Mouse (Mus musculus) heart, embryonic 15.5 days (tissue): ENCODE measurements around the gene Col18a1. TPM values are rescaled to one million over a fixed set of nuclear protein-coding genes. Genes with fewer than 3 reads are reported as not detected.
A peak's percentile ranks its signal among the peaks of the same experiment; 100 is the strongest.

Experiments
- ATAC-seq: fragments of 200-750 bp; cut with Nextera tagmentation; replicated peaks from 2 replicates; pipeline ENCODE4 v1.8.0; 2017; ENCODE audit warnings: low read depth, moderate TSS enrichment; ENCODE audit not compliant: insufficient number of reproducible peaks, insufficient read depth, low FRiP score
- H3K27ac ChIP-seq: fragments of 300-500 bp; sonication (generic); 2 replicates; pipeline ENCODE4 v1.5.1; 2015; ENCODE audit warnings: mild to moderate bottlenecking, inconsistent platforms
- H3K27me3 ChIP-seq: fragments of 300-500 bp; sonication (generic); 2 replicates; pipeline ENCODE4 v1.6.1; 2015; ENCODE audit warnings: inconsistent platforms
- H3K36me3 ChIP-seq: fragments of 300-500 bp; sonication (generic); 2 replicates; pipeline ENCODE4 v1.6.1; 2015; ENCODE audit warnings: mild to moderate bottlenecking, inconsistent platforms
- H3K4me1 ChIP-seq: fragments of 300-500 bp; sonication (generic); replicated peaks from 2 replicates; pipeline ENCODE4 v1.6.1; 2015; ENCODE audit warnings: inconsistent platforms
- H3K4me2 ChIP-seq: fragments of 300-500 bp; sonication (generic); 2 replicates; pipeline ENCODE4 v1.6.1; 2015; ENCODE audit warnings: inconsistent platforms, mild to moderate bottlenecking, moderate library complexity
- H3K4me3 ChIP-seq: fragments of 300-500 bp; sonication (generic); 2 replicates; pipeline ENCODE4 v1.5.1; 2015; ENCODE audit warnings: mild to moderate bottlenecking, inconsistent platforms
- H3K9ac ChIP-seq: fragments of 300-500 bp; sonication (generic); 2 replicates; pipeline ENCODE4 v1.6.1; 2015; ENCODE audit warnings: mild to moderate bottlenecking, inconsistent platforms
- H3K9me3 ChIP-seq: fragments of 300-500 bp; sonication (generic); replicated peaks from 2 replicates; pipeline ENCODE4 v1.6.1; 2016; ENCODE audit warnings: inconsistent platforms
- WGBS: fragments of 180-500 bp; shearing (Covaris S2); methylation state at CpG from one replicate; pipeline ENCODE4 v1.1.7; 2015; ENCODE audit warnings: mixed read lengths; 5-methylcytosine and 5-hydroxymethylcytosine counted together
- polyA plus RNA-seq: library from polyadenylated mRNA; unstranded; fragments of >200 nt; fragmentation: Nextera tagmentation; extraction: Ambion mirVana; gene quantifications from 2 replicates; pipeline ENCODE4 v1.2.1, GENCODE M21; 2015

The Col18a1 gene
- polyA plus RNA-seq, 1 experiment from 2014 or later, result 108 TPM

GRCm38 (mm10) chr10:77133951-77134806, 32.2 kb downstream of the Col18a1 start:
- Histone ChIP-seq H3K4me1 (peaks cover 46% of the 10 kb centered on the region), H3K27me3 (no peaks in the 10 kb centered on the region), H3K27ac (peak overlapping the region; percentile 37), H3K4me3 (no peak overlapping the region), H3K9me3 (no peaks in the 10 kb centered on the region), H3K9ac (no peak overlapping the region), H3K4me2 (no peak overlapping the region), H3K36me3 (no peaks in the 10 kb centered on the region)
- no peak for ATAC-seq
- 42% methylated on average over 13 of the region's 13 CpGs for WGBS

GRCm38 (mm10) chr10:77132118-77132517, 34.2 kb downstream of the Col18a1 start:
- 63% methylated on average over 11 of the region's 11 CpGs for WGBS
- Histone ChIP-seq H3K27ac (0 out of 2 replicates have a peak overlapping the region, but pooled peaks have one; percentile 15), H3K27me3 (no peaks in the 10 kb centered on the region), H3K4me3 (no peak overlapping the region), H3K4me2 (no peak overlapping the region), H3K9me3 (no peaks in the 10 kb centered on the region), H3K4me1 (peaks cover 46% of the 10 kb centered on the region), H3K36me3 (no peaks in the 10 kb centered on the region), H3K9ac (no peak overlapping the region)
- no peak for ATAC-seq

GRCm38 (mm10) chr10:77131536-77131935, 34.8 kb downstream of the Col18a1 start:
- Histone ChIP-seq H3K4me2 (no peak overlapping the region), H3K4me1 (peaks cover 46% of the 10 kb centered on the region), H3K9ac (no peak overlapping the region), H3K9me3 (no peaks in the 10 kb centered on the region), H3K27ac (0 out of 2 replicates have a peak overlapping the region, but pooled peaks have one; percentile 15), H3K36me3 (no peaks in the 10 kb centered on the region), H3K4me3 (no peak overlapping the region), H3K27me3 (no peaks in the 10 kb centered on the region)
- 70% methylated on average over 6 of the region's 6 CpGs for WGBS
- ATAC-seq, result no peak

DNA sequence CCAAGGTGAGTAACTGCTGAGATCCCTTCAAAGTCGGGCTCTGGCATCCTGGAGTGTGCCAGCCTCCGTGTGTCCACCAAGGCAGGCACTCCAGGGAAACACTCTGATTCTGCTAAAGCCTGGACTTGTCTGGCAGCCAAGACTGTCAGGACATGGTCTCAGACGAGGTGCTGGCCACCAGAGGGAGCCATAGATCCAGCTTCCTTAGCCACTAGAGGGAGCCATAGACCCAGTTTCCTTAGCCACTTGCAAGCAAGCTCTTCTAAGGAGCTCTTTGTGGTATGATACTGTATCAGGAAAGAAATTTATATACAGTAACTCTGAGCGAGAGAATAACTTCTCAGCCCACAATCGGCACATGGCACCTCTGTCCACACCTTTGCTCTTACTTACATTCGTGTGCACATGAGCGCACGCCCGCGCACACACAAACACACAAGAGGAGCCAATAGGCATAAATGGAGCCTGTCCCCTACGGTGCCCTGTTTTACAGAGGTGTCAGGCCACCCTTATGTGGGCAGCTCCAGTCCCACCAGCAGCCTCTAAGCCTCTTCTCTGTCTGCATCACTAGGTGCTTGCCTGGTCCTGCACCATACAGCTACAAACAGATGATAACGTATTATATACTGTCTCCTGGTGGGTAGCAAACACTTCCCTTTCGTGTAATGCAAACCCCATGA, 35.6 kb downstream of the Col18a1 start:
- no peaks in the 10 kb centered on the region for H3K27me3 ChIP-seq
- no peak overlapping the region for H3K4me2 ChIP-seq
- H3K36me3 ChIP-seq, result no peaks in the 10 kb centered on the region
- H3K9ac ChIP-seq, result no peak overlapping the region
- peak overlapping the region; percentile 4; the same call in 1 of the 2 replicates for H3K27ac ChIP-seq
- 43% methylated on average over 13 of the region's 13 CpGs for WGBS
- peaks cover 51% of the 10 kb centered on the region for H3K4me1 ChIP-seq
- peak; percentile 50; the same call in 1 of the 2 replicates for ATAC-seq
- H3K9me3 ChIP-seq, result no peaks in the 10 kb centered on the region
- no peak overlapping the region for H3K4me3 ChIP-seq

DNA sequence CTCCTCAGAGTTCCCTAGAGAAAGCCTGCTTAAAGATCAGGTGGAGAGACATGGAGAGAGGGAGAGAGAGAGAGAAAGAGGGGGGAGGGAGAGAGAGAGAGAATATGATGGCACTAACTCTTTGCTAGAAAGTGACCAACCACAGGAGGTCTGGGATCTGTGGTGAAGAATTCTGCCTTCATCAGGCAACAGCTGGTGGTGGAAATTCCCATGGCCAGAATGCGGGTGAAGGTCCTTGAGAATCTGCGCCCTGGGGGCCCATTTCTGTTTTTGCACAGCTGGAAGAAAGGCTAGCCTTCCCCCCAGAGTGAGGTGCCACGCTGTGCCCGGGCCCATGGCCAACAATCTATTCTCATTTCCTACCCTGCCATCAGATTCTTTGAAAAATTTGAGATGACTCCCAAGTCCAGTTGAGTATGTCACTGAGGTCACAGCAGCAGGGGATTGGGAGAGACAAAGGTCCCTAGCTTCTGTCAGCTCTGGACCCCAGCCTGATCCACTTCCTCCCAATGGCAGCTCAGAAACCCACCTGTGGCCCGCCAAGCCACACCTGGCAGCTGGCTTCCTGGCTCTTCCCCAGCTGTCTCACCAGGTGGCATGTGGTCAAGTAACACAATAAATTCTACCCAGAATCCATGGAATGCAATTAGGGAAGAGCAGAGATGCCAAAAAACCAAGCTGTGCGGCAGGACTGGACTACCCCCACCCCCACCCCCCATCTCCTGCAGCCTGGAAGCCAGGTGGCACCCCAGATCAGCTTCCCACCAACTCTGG, 36.5 kb downstream of the Col18a1 start:
- H3K4me1 ChIP-seq, result peaks cover 51% of the 10 kb centered on the region
- ATAC-seq, result no peak
- H3K9ac ChIP-seq, result no peak overlapping the region
- H3K27ac ChIP-seq, result no peak overlapping the region
- no peak overlapping the region for H3K4me3 ChIP-seq
- 87% methylated on average over 6 of the region's 6 CpGs for WGBS
- no peaks in the 10 kb centered on the region for H3K36me3 ChIP-seq
- H3K9me3 ChIP-seq, result no peaks in the 10 kb centered on the region
- no peak overlapping the region for H3K4me2 ChIP-seq
- H3K27me3 ChIP-seq, result no peaks in the 10 kb centered on the region

DNA sequence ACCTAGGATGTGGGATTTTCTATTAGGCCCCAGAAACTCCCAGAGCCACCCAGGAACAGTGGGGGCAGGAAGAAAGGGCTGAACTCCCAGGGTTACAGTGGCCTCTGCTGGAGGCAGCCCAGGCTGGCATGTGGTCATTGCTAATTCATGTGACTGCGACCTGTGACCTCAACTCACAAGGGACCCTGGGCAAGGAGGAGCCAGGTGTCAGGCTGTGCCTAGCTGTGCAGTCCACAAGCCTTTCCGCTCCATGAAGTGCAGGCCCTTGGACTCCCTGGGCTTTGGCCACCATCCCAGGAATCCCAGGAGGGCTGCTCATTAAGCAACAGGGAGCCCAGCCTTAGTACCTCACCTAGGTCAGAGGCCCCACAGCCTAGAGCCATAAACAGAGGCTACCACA, 38.4 kb downstream of the Col18a1 start:
- H3K4me1 ChIP-seq, result peaks cover 44% of the 10 kb centered on the region

GRCm38 (mm10) chr10:77126590-77126989, 39.8 kb downstream of the Col18a1 start:
- Histone ChIP-seq H3K4me3 (no peak overlapping the region), H3K9me3 (no peaks in the 10 kb centered on the region), H3K4me2 (no peak overlapping the region), H3K27me3 (no peaks in the 10 kb centered on the region), H3K27ac (no peak overlapping the region), H3K4me1 (peaks cover 33% of the 10 kb centered on the region), H3K9ac (no peak overlapping the region), H3K36me3 (no peaks in the 10 kb centered on the region)
- no peak for ATAC-seq
- WGBS, result 88% methylated on average over 2 of the region's 2 CpGs

More for the DNA sequence above, 38.4 kb downstream of the Col18a1 start:
- no peak for ATAC-seq
- Histone ChIP-seq H3K9me3 (no peaks in the 10 kb centered on the region), H3K9ac (no peak overlapping the region), H3K36me3 (no peaks in the 10 kb centered on the region), H3K27ac (no peak overlapping the region), H3K27me3 (no peaks in the 10 kb centered on the region), H3K4me3 (no peak overlapping the region), H3K4me2 (no peak overlapping the region)
- 64% methylated on average over 2 of the region's 2 CpGs for WGBS

GRCm38 (mm10) chr10:77125078-77125731, 41.1 kb downstream of the Col18a1 start:
- H3K36me3 ChIP-seq, result no peaks in the 10 kb centered on the region
- no peak for ATAC-seq
- 88% methylated on average over 18 of the region's 18 CpGs for WGBS

GRCm38 (mm10) chr10:77123953-77124352, 42.4 kb downstream of the Col18a1 start:
- Histone ChIP-seq H3K4me2 (no peak overlapping the region), H3K4me1 (peaks cover 17% of the 10 kb centered on the region; the same call in 1 of the 2 replicates), H3K4me3 (no peak overlapping the region), H3K27ac (no peak overlapping the region), H3K9ac (no peak overlapping the region), H3K27me3 (no peaks in the 10 kb centered on the region), H3K36me3 (no peaks in the 10 kb centered on the region), H3K9me3 (no peaks in the 10 kb centered on the region)
- ATAC-seq, result no peak
- WGBS, result 68% methylated on average over 8 of the region's 8 CpGs

More at GRCm38 (mm10) chr10:77125078-77125731, 41.1 kb downstream of the Col18a1 start:
- Histone ChIP-seq H3K4me1 (peaks cover 21% of the 10 kb centered on the region), H3K27me3 (no peaks in the 10 kb centered on the region), H3K4me3 (no peak overlapping the region), H3K4me2 (no peak overlapping the region), H3K9ac (no peak overlapping the region), H3K9me3 (no peaks in the 10 kb centered on the region), H3K27ac (no peak overlapping the region)

GRCm38 (mm10) chr10:77121287-77122022, 44.9 kb downstream of the Col18a1 start:
- no peak overlapping the region for H3K4me2 ChIP-seq
- no peak overlapping the region for H3K27ac ChIP-seq
- H3K4me3 ChIP-seq, result no peak overlapping the region
- no peak overlapping the region for H3K9ac ChIP-seq
- H3K27me3 ChIP-seq, result no peaks in the 10 kb centered on the region
- peaks cover 33% of the 10 kb centered on the region for H3K4me1 ChIP-seq
- ATAC-seq, result no peak
- H3K9me3 ChIP-seq, result no peaks in the 10 kb centered on the region
- no peaks in the 10 kb centered on the region for H3K36me3 ChIP-seq
- WGBS, result 80% methylated on average over 8 of the region's 8 CpGs
